Mouse (Mus musculus) olfactory bulb, adult 2 months (tissue): ENCODE measurements around the gene Gm11077. TPM values are rescaled to one million over a fixed set of nuclear protein-coding genes. Genes with fewer than 3 reads are reported as not detected.

Experiments used
- H3K27ac ChIP-seq: fragments of 200-500 bp; 2 replicates; pipeline ENCODE4 v1.5.1; 2012; ENCODE audit warnings: low read depth, low read length; ENCODE audit not compliant: insufficient read depth
- H3K4me1 ChIP-seq: fragments of 200-500 bp; 2 replicates; pipeline ENCODE4 v1.6.1; 2012; ENCODE audit warnings: low read length; ENCODE audit not compliant: control insufficient read depth, insufficient read depth
- H3K4me3 ChIP-seq: fragments of 200-500 bp; 2 replicates; pipeline ENCODE4 v1.5.1; 2012; ENCODE audit warnings: mild to moderate bottlenecking, low read depth, low read length, moderate library complexity; ENCODE audit not compliant: insufficient read depth
- CTCF ChIP-seq: fragments of 200-500 bp; IDR thresholded peaks from 2 replicates; pipeline ENCODE4 v1.5.1; 2012; ENCODE audit warnings: low read depth, mild to moderate bottlenecking, low read length, moderate library complexity; ENCODE audit not compliant: insufficient read depth
- POLR2A ChIP-seq: fragments of 200-500 bp; IDR thresholded peaks from 2 replicates; pipeline ENCODE4 v1.6.1; 2012; ENCODE audit warnings: mild to moderate bottlenecking, low read depth, low read length, moderate library complexity; ENCODE audit not compliant: insufficient read depth
- WGBS: fragments of 180-500 bp; shearing (Covaris S2); methylation state at CpG from one replicate; pipeline ENCODE4 v1.1.7; 2018; 5-methylcytosine and 5-hydroxymethylcytosine counted together
- polyA plus RNA-seq: library from polyadenylated mRNA; stranded (reverse); fragments of >200 nt; gene quantifications from 2 replicates; pipeline ENCODE4 v1.2.4, GENCODE M21; 2012; ENCODE audit warnings: low replicate concordance; ENCODE audit not compliant: missing spikeins, insufficient read depth, insufficient read length

Gene Gm11077
- polyA plus RNA-seq, 1 experiment: not detected

GRCm38 (mm10) chr6:140701259-140701658, 27.8 kb upstream of the Gm11077 start:
- Histone ChIP-seq H3K27ac (no peak overlapping the region), H3K4me3 (no peak overlapping the region), H3K4me1 (no peaks in the 10 kb centered on the region)
- WGBS: 88% methylated on average over 6 of the region's 6 CpGs
- TF ChIP-seq POLR2A (no peak), CTCF (no peak)

- 90% methylated on average over 10 of the region's 10 CpGs for WGBS
- H3K27ac ChIP-seq: no peak overlapping the region
- H3K4me3 ChIP-seq: no peak overlapping the region
- TF ChIP-seq CTCF (no peak), POLR2A (no peak)
- no peaks in the 10 kb centered on the region for H3K4me1 ChIP-seq
Observed at GRCm38 (mm10) chr6:140705132-140705531, 24.0 kb upstream of the Gm11077 start.

GRCm38 (mm10) chr6:140706056-140706455, 23.0 kb upstream of the Gm11077 start:
- H3K27ac ChIP-seq: no peak overlapping the region
- 95% methylated on average over 5 of the region's 5 CpGs for WGBS
- H3K4me3 ChIP-seq: no peak overlapping the region
- H3K4me1 ChIP-seq: no peaks in the 10 kb centered on the region
- TF ChIP-seq POLR2A: no peak
- TF ChIP-seq CTCF: no peak

GRCm38 (mm10) chr6:140708059-140708458, 21.0 kb upstream of the Gm11077 start:
- Histone ChIP-seq H3K27ac (no peak overlapping the region), H3K4me1 (no peaks in the 10 kb centered on the region), H3K4me3 (no peak overlapping the region)
- TF ChIP-seq CTCF: no peak
- TF ChIP-seq POLR2A: no peak
- WGBS: 82% methylated on average over 10 of the region's 10 CpGs

GRCm38 (mm10) chr6:140709415-140710107, 19.5 kb upstream of the Gm11077 start:
- no peaks in the 10 kb centered on the region for H3K4me1 ChIP-seq
- H3K4me3 ChIP-seq: no peak overlapping the region
- no peak overlapping the region for H3K27ac ChIP-seq
- TF ChIP-seq CTCF (no peak), POLR2A (no peak)
- WGBS: 91% methylated on average over 6 of the region's 6 CpGs

- H3K27ac ChIP-seq: no peak overlapping the region
- WGBS: 5% methylated on average over 11 of the region's 11 CpGs
- TF ChIP-seq POLR2A (no peak), CTCF (peak; percentile 27; the same call in 1 of the 2 replicates)
- H3K4me1 ChIP-seq: no peaks in the 10 kb centered on the region
- H3K4me3 ChIP-seq: no peak overlapping the region
Observed at GRCm38 (mm10) chr6:140712754-140713153, 16.3 kb upstream of the Gm11077 start.

GRCm38 (mm10) chr6:140714905-140715365, 14.1 kb upstream of the Gm11077 start:
- Histone ChIP-seq H3K4me1 (no peaks in the 10 kb centered on the region), H3K4me3 (no peak overlapping the region), H3K27ac (no peak overlapping the region)
- TF ChIP-seq POLR2A (no peak), CTCF (peak; percentile 74)
- 27% methylated on average over 10 of the region's 10 CpGs for WGBS

- no peak overlapping the region for H3K27ac ChIP-seq
- TF ChIP-seq POLR2A (no peak), CTCF (no peak)
Observed at GRCm38 (mm10) chr6:140722058-140722457, 7.0 kb upstream of the Gm11077 start.

GRCm38 (mm10) chr6:140730669-140731401, 1.8 kb downstream of the Gm11077 start:
- Histone ChIP-seq H3K27ac (no peak overlapping the region), H3K4me3 (no peak overlapping the region), H3K4me1 (peaks cover 4% of the 10 kb centered on the region)
- WGBS: 69% methylated on average over 6 of the region's 6 CpGs
- no peak for TF ChIP-seq POLR2A
- no peak for TF ChIP-seq CTCF

More at GRCm38 (mm10) chr6:140722058-140722457, 7.0 kb upstream of the Gm11077 start:
- Histone ChIP-seq H3K4me1 (no peaks in the 10 kb centered on the region), H3K4me3 (no peak overlapping the region)
- WGBS: 90% methylated on average over 10 of the region's 10 CpGs
